Mouse (Mus musculus): ENCODE data around the gene Mettl7b. TPM values are rescaled to one million over a fixed set of nuclear protein-coding genes. Genes with fewer than 3 reads are reported as not detected.

Mettl7b gene
- total RNA-seq, 2 experiments from 2014 or later, result not detected

GRCm38 (mm10) chr10:128921883-128922821, 38.6 kb downstream of the Mettl7b start:
- 0 out of 2 replicates have a peak, but pooled peaks have one; percentile 2 for ATAC-seq (replicated peaks; ENCODE audit: low FRiP score, poor library complexity, severe bottlenecking)

GRCm38 (mm10) chr10:128921251-128921650, 39.5 kb downstream of the Mettl7b start:
- ATAC-seq (replicated peaks; ENCODE audit: low FRiP score, poor library complexity, severe bottlenecking), result no peak

GRCm38 (mm10) chr10:128920736-128921161, 40.0 kb downstream of the Mettl7b start:
- ATAC-seq (replicated peaks; ENCODE audit: low FRiP score, poor library complexity, severe bottlenecking), result no peak

- ATAC-seq (replicated peaks; ENCODE audit: low FRiP score, poor library complexity, severe bottlenecking), result no peak
These were observed 40.8 kb downstream of the Mettl7b start for GRCm38 (mm10) chr10:128919966-128920365.

GRCm38 (mm10) chr10:128919203-128919631, 41.6 kb downstream of the Mettl7b start:
- no peak for ATAC-seq (replicated peaks; ENCODE audit: low FRiP score, poor library complexity, severe bottlenecking)

- no peak for ATAC-seq (replicated peaks; ENCODE audit: low FRiP score, poor library complexity, severe bottlenecking)
These were observed 42.5 kb downstream of the Mettl7b start for GRCm38 (mm10) chr10:128918246-128918645.

GRCm38 (mm10) chr10:128917400-128917799, 43.4 kb downstream of the Mettl7b start:
- no peak for ATAC-seq (replicated peaks; ENCODE audit: low FRiP score, poor library complexity, severe bottlenecking)

GRCm38 (mm10) chr10:128916665-128917064, 44.1 kb downstream of the Mettl7b start:
- no peak for ATAC-seq (replicated peaks; ENCODE audit: low FRiP score, poor library complexity, severe bottlenecking)

- no peak for ATAC-seq (replicated peaks; ENCODE audit: low FRiP score, poor library complexity, severe bottlenecking)
These were observed 45.2 kb downstream of the Mettl7b start for GRCm38 (mm10) chr10:128915550-128915949.

- 0 out of 2 replicates have a peak, but pooled peaks have one; percentile 14 for ATAC-seq (replicated peaks; ENCODE audit: low FRiP score, poor library complexity, severe bottlenecking)
These were observed 47.1 kb downstream of the Mettl7b start for GRCm38 (mm10) chr10:128913696-128914095.

- ATAC-seq (replicated peaks; ENCODE audit: low FRiP score, poor library complexity, severe bottlenecking), result peak; percentile 80
These were observed 47.6 kb downstream of the Mettl7b start for GRCm38 (mm10) chr10:128913219-128913618.

- ATAC-seq (replicated peaks; ENCODE audit: low FRiP score, poor library complexity, severe bottlenecking), result 0 out of 2 replicates have a peak, but pooled peaks have one; percentile 11
These were observed 48.0 kb downstream of the Mettl7b start for GRCm38 (mm10) chr10:128912791-128913190.

- no peak for ATAC-seq (replicated peaks; ENCODE audit: low FRiP score, poor library complexity, severe bottlenecking)
These were observed 48.5 kb downstream of the Mettl7b start for GRCm38 (mm10) chr10:128912268-128912667.

- ATAC-seq (replicated peaks; ENCODE audit: low FRiP score, poor library complexity, severe bottlenecking), result no peak
These were observed 49.4 kb downstream of the Mettl7b start for GRCm38 (mm10) chr10:128911430-128911829.

GRCm38 (mm10) chr10:128910066-128910841, 50.5 kb downstream of the Mettl7b start:
- no peak for ATAC-seq (replicated peaks; ENCODE audit: low FRiP score, poor library complexity, severe bottlenecking)

- no peak for ATAC-seq (replicated peaks; ENCODE audit: low FRiP score, poor library complexity, severe bottlenecking)
These were observed 51.2 kb downstream of the Mettl7b start for GRCm38 (mm10) chr10:128909567-128910028.

- ATAC-seq (replicated peaks; ENCODE audit: low FRiP score, poor library complexity, severe bottlenecking), result no peak
These were observed 51.9 kb downstream of the Mettl7b start for GRCm38 (mm10) chr10:128908778-128909448.
